Mouse (Mus musculus): ENCODE results near the gene Ttll2. TPM values are rescaled to one million over a fixed set of nuclear protein-coding genes. Genes with fewer than 3 reads are reported as not detected.
"Not testable (repeated sequence)": the region's sequence is repeated elsewhere in the genome, so short reads cannot be mapped to it uniquely, and the experiment has no call there.

Ttll2 gene
- total and polyA plus RNA-seq, 3 experiments: not detected

GRCm38 (mm10) chr17:7369401-7369800 lies 16.9 kb upstream of the Ttll2 start:
- dilution Hi-C loops (cut with MboI; ENCODE audit: extremely low pct_ligation_motif_present, extremely low pct_unique_long_range_greater_than_20kb, low sequenced_read_pairs); H3K4me3 ChIP-seq (replicated peaks in 1 of 3; ENCODE audit: low read depth in 2 of 3, low read length in 2 of 3, poor library complexity in 1 of 3); H3K4me1 ChIP-seq (ENCODE audit: control insufficient read depth in 1 of 2, insufficient read depth in 2 of 2); H3K79me2 ChIP-seq (replicated peaks; ENCODE audit: control insufficient read depth, extremely low read depth, insufficient read depth, poor library complexity, severe bottlenecking); H3K27me3 ChIP-seq (replicated peaks); H3K9ac ChIP-seq (ENCODE audit: insufficient read depth, low read depth); H3K27ac ChIP-seq (ENCODE audit: insufficient read depth, low read depth); H3K4me2 ChIP-seq (ENCODE audit: insufficient read depth, low read depth, poor library complexity, severe bottlenecking); in situ Hi-C loops (cut with MboI; ENCODE audit: low pct_ligation_motif_present, low pct_unique_long_range_greater_than_20kb, low sequenced_read_pairs); H3K9me3 ChIP-seq (replicated peaks; ENCODE audit: low read length); DNase-seq (ENCODE audit: extremely low read depth); H3K36me3 ChIP-seq (replicated peaks in 1 of 2; ENCODE audit: control insufficient read depth in 1 of 2, insufficient read depth in 1 of 2, low read length in 1 of 2): not testable (repeated sequence)

DNA sequence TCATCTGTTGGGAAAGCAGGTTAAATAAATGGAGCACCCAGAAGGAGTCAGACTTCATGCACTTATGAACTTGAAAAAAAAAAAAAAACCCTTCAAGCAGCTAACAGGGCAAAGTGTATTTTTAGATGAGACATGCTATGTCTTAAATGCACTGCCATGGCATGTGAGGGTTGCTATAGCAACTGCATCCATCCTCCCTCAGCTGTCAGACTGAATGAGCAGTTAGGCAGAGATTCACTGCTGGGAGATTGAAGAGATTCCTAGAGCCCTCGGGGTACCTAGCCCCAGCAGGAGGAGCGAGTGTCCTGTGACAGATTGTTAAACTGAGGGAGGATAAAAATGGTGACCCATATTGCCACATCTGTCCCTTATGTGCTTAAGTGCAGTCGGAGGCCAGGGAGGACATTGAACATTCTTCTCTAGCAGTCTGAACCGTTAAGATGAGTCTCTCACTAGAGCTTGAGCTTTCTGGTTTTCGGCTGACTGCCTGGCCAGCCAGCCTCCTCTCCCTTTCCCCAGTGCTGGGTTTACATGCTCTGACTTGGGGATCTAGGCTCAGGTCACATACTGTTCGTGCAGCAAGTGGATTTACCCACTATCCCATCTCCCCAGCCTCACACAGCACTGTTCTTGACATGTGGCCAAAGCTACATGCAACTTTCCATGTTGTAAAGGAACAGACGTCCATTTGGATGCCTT lies 14.3 kb upstream of the Ttll2 start:
- in situ Hi-C loops (cut with MboI; ENCODE audit: low pct_ligation_motif_present, low pct_unique_long_range_greater_than_20kb, low sequenced_read_pairs); H3K4me2 ChIP-seq (ENCODE audit: insufficient read depth, low read depth, poor library complexity, severe bottlenecking); dilution Hi-C loops (cut with MboI; ENCODE audit: extremely low pct_ligation_motif_present, extremely low pct_unique_long_range_greater_than_20kb, low sequenced_read_pairs); H3K4me1 ChIP-seq (ENCODE audit: control insufficient read depth in 1 of 2, insufficient read depth in 2 of 2); DNase-seq (ENCODE audit: extremely low read depth); H3K9ac ChIP-seq (ENCODE audit: insufficient read depth, low read depth); H3K36me3 ChIP-seq (replicated peaks in 1 of 2; ENCODE audit: control insufficient read depth in 1 of 2, insufficient read depth in 1 of 2, low read length in 1 of 2); H3K79me2 ChIP-seq (replicated peaks; ENCODE audit: control insufficient read depth, extremely low read depth, insufficient read depth, poor library complexity, severe bottlenecking); H3K4me3 ChIP-seq (replicated peaks in 1 of 3; ENCODE audit: low read depth in 2 of 3, low read length in 2 of 3, poor library complexity in 1 of 3); H3K27me3 ChIP-seq (replicated peaks); H3K27ac ChIP-seq (ENCODE audit: insufficient read depth, low read depth); H3K9me3 ChIP-seq (replicated peaks; ENCODE audit: low read length): not testable (repeated sequence)

DNA sequence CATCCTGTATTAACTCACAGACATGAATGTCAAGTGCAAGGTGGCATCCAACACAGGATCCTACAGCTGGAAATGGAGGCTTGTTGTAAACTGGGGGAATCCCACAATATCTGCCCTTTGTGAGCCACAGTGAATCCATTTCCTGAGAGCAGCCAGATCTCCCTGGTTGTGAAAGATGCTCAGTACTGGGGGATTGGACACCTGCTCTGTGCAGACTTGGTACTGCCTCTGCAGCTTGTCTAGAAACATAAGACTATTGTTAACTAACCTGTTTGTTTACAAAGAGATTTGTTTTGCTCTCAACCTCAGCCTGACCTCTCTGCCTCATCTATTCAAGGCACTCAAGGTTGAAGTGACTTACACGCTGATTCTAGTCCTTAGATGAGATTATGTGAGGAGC lies 13.8 kb upstream of the Ttll2 start:
- H3K79me2 ChIP-seq (replicated peaks; ENCODE audit: control insufficient read depth, extremely low read depth, insufficient read depth, poor library complexity, severe bottlenecking); H3K27ac ChIP-seq (ENCODE audit: insufficient read depth, low read depth); in situ Hi-C loops (cut with MboI; ENCODE audit: low pct_ligation_motif_present, low pct_unique_long_range_greater_than_20kb, low sequenced_read_pairs); dilution Hi-C loops (cut with MboI; ENCODE audit: extremely low pct_ligation_motif_present, extremely low pct_unique_long_range_greater_than_20kb, low sequenced_read_pairs); DNase-seq (ENCODE audit: extremely low read depth); H3K4me2 ChIP-seq (ENCODE audit: insufficient read depth, low read depth, poor library complexity, severe bottlenecking); H3K36me3 ChIP-seq (replicated peaks in 1 of 2; ENCODE audit: control insufficient read depth in 1 of 2, insufficient read depth in 1 of 2, low read length in 1 of 2); H3K4me1 ChIP-seq (ENCODE audit: control insufficient read depth in 1 of 2, insufficient read depth in 2 of 2); H3K27me3 ChIP-seq (replicated peaks); H3K9ac ChIP-seq (ENCODE audit: insufficient read depth, low read depth); H3K9me3 ChIP-seq (replicated peaks; ENCODE audit: low read length); H3K4me3 ChIP-seq (replicated peaks in 1 of 3; ENCODE audit: low read depth in 2 of 3, low read length in 2 of 3, poor library complexity in 1 of 3): not testable (repeated sequence)

GRCm38 (mm10) chr17:7365615-7366014 lies 13.1 kb upstream of the Ttll2 start:
- H3K27ac ChIP-seq (ENCODE audit: insufficient read depth, low read depth); DNase-seq (ENCODE audit: extremely low read depth); H3K9ac ChIP-seq (ENCODE audit: insufficient read depth, low read depth); H3K4me3 ChIP-seq (replicated peaks in 1 of 3; ENCODE audit: low read depth in 2 of 3, low read length in 2 of 3, poor library complexity in 1 of 3); H3K4me1 ChIP-seq (ENCODE audit: control insufficient read depth in 1 of 2, insufficient read depth in 2 of 2); dilution Hi-C loops (cut with MboI; ENCODE audit: extremely low pct_ligation_motif_present, extremely low pct_unique_long_range_greater_than_20kb, low sequenced_read_pairs); in situ Hi-C loops (cut with MboI; ENCODE audit: low pct_ligation_motif_present, low pct_unique_long_range_greater_than_20kb, low sequenced_read_pairs); H3K9me3 ChIP-seq (replicated peaks; ENCODE audit: low read length); H3K4me2 ChIP-seq (ENCODE audit: insufficient read depth, low read depth, poor library complexity, severe bottlenecking); H3K27me3 ChIP-seq (replicated peaks); H3K36me3 ChIP-seq (replicated peaks in 1 of 2; ENCODE audit: control insufficient read depth in 1 of 2, insufficient read depth in 1 of 2, low read length in 1 of 2); H3K79me2 ChIP-seq (replicated peaks; ENCODE audit: control insufficient read depth, extremely low read depth, insufficient read depth, poor library complexity, severe bottlenecking): not testable (repeated sequence)

DNA sequence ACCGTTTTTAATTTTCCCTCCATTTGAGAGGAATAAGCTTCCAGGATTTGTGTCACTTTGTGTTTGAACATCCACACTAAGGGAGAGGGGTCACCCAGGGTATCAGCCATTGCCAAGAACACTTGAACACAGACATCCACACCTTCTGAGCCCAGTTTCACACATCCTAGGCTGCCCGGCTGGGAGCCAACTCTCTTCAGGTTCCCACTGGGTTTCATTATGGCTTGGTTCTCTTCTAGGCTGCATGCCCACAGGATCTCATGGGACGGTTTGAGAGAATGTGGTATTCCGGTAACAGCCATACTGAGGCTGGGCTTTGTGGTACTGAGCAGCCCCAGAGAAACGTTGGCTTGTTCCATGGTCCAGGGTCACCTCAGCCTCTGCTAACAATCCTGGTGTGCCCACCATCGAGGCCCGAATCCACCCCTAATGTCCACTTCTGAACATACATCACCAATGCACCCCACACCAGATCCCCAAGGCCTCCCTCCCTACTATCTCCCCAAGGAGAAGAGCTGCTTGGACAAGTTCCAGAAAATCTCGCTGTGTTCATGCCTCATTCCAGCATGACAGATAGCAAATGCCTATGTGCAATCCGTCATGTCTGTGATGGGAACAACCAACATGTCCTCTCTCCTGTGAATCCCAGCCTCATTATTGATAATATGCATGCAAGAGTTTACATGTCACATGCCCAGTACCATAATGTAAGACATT lies 8.4 kb upstream of the Ttll2 start:
- H3K9me3 ChIP-seq (replicated peaks; ENCODE audit: low read length); H3K27ac ChIP-seq (ENCODE audit: insufficient read depth, low read depth); H3K27me3 ChIP-seq (replicated peaks); H3K4me1 ChIP-seq (ENCODE audit: control insufficient read depth in 1 of 2, insufficient read depth in 2 of 2); H3K4me3 ChIP-seq (replicated peaks in 1 of 3; ENCODE audit: low read depth in 2 of 3, low read length in 2 of 3, poor library complexity in 1 of 3); DNase-seq (ENCODE audit: extremely low read depth); H3K36me3 ChIP-seq (replicated peaks in 1 of 2; ENCODE audit: control insufficient read depth in 1 of 2, insufficient read depth in 1 of 2, low read length in 1 of 2); H3K79me2 ChIP-seq (replicated peaks; ENCODE audit: control insufficient read depth, extremely low read depth, insufficient read depth, poor library complexity, severe bottlenecking); in situ Hi-C loops (cut with MboI; ENCODE audit: low pct_ligation_motif_present, low pct_unique_long_range_greater_than_20kb, low sequenced_read_pairs); H3K9ac ChIP-seq (ENCODE audit: insufficient read depth, low read depth); dilution Hi-C loops (cut with MboI; ENCODE audit: extremely low pct_ligation_motif_present, extremely low pct_unique_long_range_greater_than_20kb, low sequenced_read_pairs); H3K4me2 ChIP-seq (ENCODE audit: insufficient read depth, low read depth, poor library complexity, severe bottlenecking): not testable (repeated sequence)

DNA sequence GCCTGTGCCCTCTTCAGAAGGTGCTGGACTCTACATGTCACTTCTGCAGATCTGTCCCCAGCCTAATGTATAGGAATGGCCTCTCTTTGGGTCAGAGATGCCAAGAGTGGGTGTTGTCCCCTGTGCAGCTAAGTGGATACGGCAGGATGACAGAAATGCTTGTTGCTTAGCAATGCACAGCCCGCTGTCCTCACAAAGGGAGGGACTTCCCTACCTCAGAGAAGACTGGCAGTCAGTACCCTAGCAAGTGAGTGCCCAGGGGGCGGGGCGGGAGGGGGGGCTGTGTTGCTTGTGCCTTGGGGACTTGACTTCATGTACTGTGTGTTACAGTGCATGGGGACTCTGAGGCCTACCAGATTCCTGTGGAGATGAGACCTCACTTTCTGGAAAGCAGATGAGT lies 7.3 kb upstream of the Ttll2 start:
- H3K9me3 ChIP-seq (replicated peaks; ENCODE audit: low read length); dilution Hi-C loops (cut with MboI; ENCODE audit: extremely low pct_ligation_motif_present, extremely low pct_unique_long_range_greater_than_20kb, low sequenced_read_pairs); H3K79me2 ChIP-seq (replicated peaks; ENCODE audit: control insufficient read depth, extremely low read depth, insufficient read depth, poor library complexity, severe bottlenecking); H3K4me1 ChIP-seq (ENCODE audit: control insufficient read depth in 1 of 2, insufficient read depth in 2 of 2); H3K4me3 ChIP-seq (replicated peaks in 1 of 3; ENCODE audit: low read depth in 2 of 3, low read length in 2 of 3, poor library complexity in 1 of 3); in situ Hi-C loops (cut with MboI; ENCODE audit: low pct_ligation_motif_present, low pct_unique_long_range_greater_than_20kb, low sequenced_read_pairs); DNase-seq (ENCODE audit: extremely low read depth); H3K9ac ChIP-seq (ENCODE audit: insufficient read depth, low read depth); H3K36me3 ChIP-seq (replicated peaks in 1 of 2; ENCODE audit: control insufficient read depth in 1 of 2, insufficient read depth in 1 of 2, low read length in 1 of 2); H3K27me3 ChIP-seq (replicated peaks); H3K4me2 ChIP-seq (ENCODE audit: insufficient read depth, low read depth, poor library complexity, severe bottlenecking); H3K27ac ChIP-seq (ENCODE audit: insufficient read depth, low read depth): not testable (repeated sequence)
